11 mouse cellular contexts compared by ENCODE assay signal in genomic region chr11:11960227-11960626, GRCm38 (mm10).
DNase-seq lines count a peak whose midpoint lies in the region; ATAC-seq and TF ChIP-seq lines count a peak whose summit lies in the region.
"Had no signal": no experiment of that assay in that cellular context is flagged by ENCODE, and none has a peak within 500 bp of the region (broad histone marks: within the 10 kb centered on the region; RNA-seq: fewer than 3 reads in every experiment).

No protein-coding gene starts in this region.

- H3K27ac ChIP-seq in forebrain, embryonic 10.5 days: peak overlapping the region; percentile 52
- no peak overlapping the region for H3K27ac ChIP-seq in forebrain, embryonic 15.5 days (replicated peaks)
- peak overlapping the region; percentile 86 for H3K27ac ChIP-seq in intestine, embryonic 14.5 days (ENCODE audit: low read depth)
- no peak overlapping the region for H3K27ac ChIP-seq in intestine, postnatal 0 days (ENCODE audit: low read depth, low read length)
- H3K27ac ChIP-seq in embryonic facial prominence, embryonic 12.5 days: peak overlapping the region; percentile 87
- H3K27ac ChIP-seq in limb, embryonic 12.5 days: peak overlapping the region; percentile 81

- no peaks in the 10 kb centered on the region; the same call in 1 of the 2 replicates for H3K9me3 ChIP-seq in forebrain, embryonic 10.5 days
- H3K9me3 ChIP-seq in forebrain, embryonic 15.5 days: no peaks in the 10 kb centered on the region
- H3K9me3 ChIP-seq in intestine, embryonic 14.5 days (ENCODE audit: control insufficient read depth, low read length): no peaks in the 10 kb centered on the region
- H3K9me3 ChIP-seq in intestine, postnatal 0 days (ENCODE audit: control insufficient read depth): no peaks in the 10 kb centered on the region
- no peaks in the 10 kb centered on the region for H3K9me3 ChIP-seq in embryonic facial prominence, embryonic 12.5 days
- H3K9me3 ChIP-seq in limb, embryonic 12.5 days: no peaks in the 10 kb centered on the region

- no peak for DNase-seq in forebrain, embryonic 10.5 days (ENCODE audit: extremely low spot score, low spot score)
- DNase-seq in intestine, embryonic 14.5 days (ENCODE audit: low spot score): no peak
- DNase-seq in urinary bladder, postnatal 25 days (ENCODE audit: low spot score): no peak
- DNase-seq: adrenal gland, postnatal 25 days; gastrocnemius, postnatal 25 days; left cerebral cortex, postnatal 4 days had no signal

- H3K9ac ChIP-seq in forebrain, embryonic 15.5 days (replicated peaks): no peak overlapping the region
- H3K9ac ChIP-seq in intestine, embryonic 14.5 days (ENCODE audit: low read length): no peak overlapping the region
- H3K9ac ChIP-seq in intestine, postnatal 0 days (ENCODE audit: low read depth, low read length): no peak overlapping the region
- H3K9ac ChIP-seq in embryonic facial prominence, embryonic 12.5 days: no peak overlapping the region
- no peak overlapping the region for H3K9ac ChIP-seq in limb, embryonic 12.5 days (replicated peaks)

- peaks cover 73% of the 10 kb centered on the region for H3K36me3 ChIP-seq in forebrain, embryonic 10.5 days (replicated peaks)
- no peaks in the 10 kb centered on the region for H3K36me3 ChIP-seq in forebrain, embryonic 15.5 days
- peaks cover 41% of the 10 kb centered on the region for H3K36me3 ChIP-seq in intestine, embryonic 14.5 days (ENCODE audit: control insufficient read depth, insufficient read depth, low read length)
- no peaks in the 10 kb centered on the region; the same call in 1 of the 2 replicates for H3K36me3 ChIP-seq in intestine, postnatal 0 days (ENCODE audit: control insufficient read depth, insufficient read depth)
- peaks cover 6% of the 10 kb centered on the region; the same call in 1 of the 2 replicates for H3K36me3 ChIP-seq in embryonic facial prominence, embryonic 12.5 days
- H3K36me3 ChIP-seq in limb, embryonic 12.5 days: peaks cover 33% of the 10 kb centered on the region

- no peak for ATAC-seq in forebrain, embryonic 15.5 days (replicated peaks)
- no peak for ATAC-seq in intestine, embryonic 14.5 days (replicated peaks; ENCODE audit: low FRiP score, low TSS enrichment, low read depth)
- ATAC-seq in intestine, postnatal 0 days: no peak
- no peak for ATAC-seq in embryonic facial prominence, embryonic 12.5 days (ENCODE audit: insufficient number of reproducible peaks, insufficient read depth, low FRiP score, low TSS enrichment)
- ATAC-seq in limb, embryonic 12.5 days (ENCODE audit: insufficient number of reproducible peaks, insufficient read depth, low FRiP score, low TSS enrichment, low read depth): no peak
- ATAC-seq in CD4-positive, CD25-positive, alpha-beta regulatory T cell, adult 4 months: no peak

- H3K27me3 ChIP-seq in forebrain, embryonic 10.5 days (ENCODE audit: poor library complexity, severe bottlenecking): 0 out of 2 replicates have a peak, but pooled peaks cover 5% of the 10 kb centered on the region
- no peaks in the 10 kb centered on the region for H3K27me3 ChIP-seq in forebrain, embryonic 15.5 days
- no peaks in the 10 kb centered on the region for H3K27me3 ChIP-seq in intestine, embryonic 14.5 days (replicated peaks; ENCODE audit: control insufficient read depth, insufficient read depth, low read length)
- no peaks in the 10 kb centered on the region for H3K27me3 ChIP-seq in intestine, postnatal 0 days (replicated peaks; ENCODE audit: control insufficient read depth, insufficient read depth, low read length)
- no peaks in the 10 kb centered on the region for H3K27me3 ChIP-seq in embryonic facial prominence, embryonic 12.5 days
- no peaks in the 10 kb centered on the region for H3K27me3 ChIP-seq in limb, embryonic 12.5 days

- TF ChIP-seq CTCF in intestine, postnatal 0 days (IDR thresholded peaks at IDR 0.05; ENCODE audit: low read depth): no peak

- H3K4me2 ChIP-seq in forebrain, embryonic 15.5 days (replicated peaks): no peak overlapping the region
- H3K4me2 ChIP-seq in intestine, embryonic 14.5 days (ENCODE audit: low read length): no peak overlapping the region
- no peak overlapping the region for H3K4me2 ChIP-seq in intestine, postnatal 0 days (replicated peaks; ENCODE audit: low read depth)
- no peak overlapping the region for H3K4me2 ChIP-seq in embryonic facial prominence, embryonic 12.5 days (replicated peaks)
- no peak overlapping the region for H3K4me2 ChIP-seq in limb, embryonic 12.5 days

- peaks cover 47% of the 10 kb centered on the region for H3K4me1 ChIP-seq in forebrain, embryonic 10.5 days
- H3K4me1 ChIP-seq in forebrain, embryonic 15.5 days: no peaks in the 10 kb centered on the region
- peaks cover 41% of the 10 kb centered on the region for H3K4me1 ChIP-seq in intestine, embryonic 14.5 days (replicated peaks; ENCODE audit: control insufficient read depth, insufficient read depth, low read length)
- H3K4me1 ChIP-seq in intestine, postnatal 0 days (replicated peaks; ENCODE audit: control insufficient read depth, insufficient read depth, low read length): 0 out of 2 replicates have a peak, but pooled peaks cover 5% of the 10 kb centered on the region
- H3K4me1 ChIP-seq in embryonic facial prominence, embryonic 12.5 days: peaks cover 43% of the 10 kb centered on the region
- H3K4me1 ChIP-seq in limb, embryonic 12.5 days (replicated peaks): peaks cover 36% of the 10 kb centered on the region

- 88% methylated on average over 2 of the region's 2 CpGs for WGBS in forebrain, embryonic 10.5 days
- 56% methylated on average over 2 of the region's 2 CpGs for WGBS in forebrain, embryonic 15.5 days
- WGBS in intestine, embryonic 14.5 days: 71% methylated on average over 2 of the region's 2 CpGs
- WGBS in intestine, postnatal 0 days: 80% methylated on average over 2 of the region's 2 CpGs
- 65% methylated on average over 2 of the region's 2 CpGs for WGBS in embryonic facial prominence, embryonic 12.5 days
- 82% methylated on average over 2 of the region's 2 CpGs for WGBS in limb, embryonic 12.5 days

- H3K4me3 ChIP-seq in forebrain, embryonic 10.5 days: no peak overlapping the region
- no peak overlapping the region for H3K4me3 ChIP-seq in forebrain, embryonic 15.5 days
- no peak overlapping the region for H3K4me3 ChIP-seq in intestine, embryonic 14.5 days (ENCODE audit: low read depth, low read length)
- H3K4me3 ChIP-seq in intestine, postnatal 0 days (ENCODE audit: low read depth, low read length): no peak overlapping the region
- H3K4me3 ChIP-seq in embryonic facial prominence, embryonic 12.5 days: no peak overlapping the region
- H3K4me3 ChIP-seq in limb, embryonic 12.5 days (replicated peaks): no peak overlapping the region

Comparison
In these comparisons a context has a peak if more than half of its experiments do, and no peak if none do; other contexts are left out.
1. H3K27ac ChIP-seq: peak in forebrain, embryonic 10.5 days (single experiment), intestine, embryonic 14.5 days (single experiment), embryonic facial prominence, embryonic 12.5 days (single experiment) and limb, embryonic 12.5 days (single experiment); none in forebrain, embryonic 15.5 days (single experiment) and intestine, postnatal 0 days (single experiment).